Mouse (Mus musculus) layer of hippocampus, postnatal 10 days (tissue): ENCODE data around the gene Urod. TPM values are rescaled to one million over a fixed set of nuclear protein-coding genes. Genes with fewer than 3 reads are reported as not detected.

Experiments used
- DNase-seq, 2 experiments: peaks; one replicate each; pipeline ENCODE4 v3.0.0; 2021; ENCODE audit warnings: low spot score in 2 of 2
- total RNA-seq, 2 experiments: library from RNA; stranded (reverse); gene quantifications; 2 replicates each; pipeline ENCODE4 v1.2.3; 2021

The Urod gene
- total RNA-seq, 2 experiments from 2014 or later: 42.4 to 45.4 TPM

DNA sequence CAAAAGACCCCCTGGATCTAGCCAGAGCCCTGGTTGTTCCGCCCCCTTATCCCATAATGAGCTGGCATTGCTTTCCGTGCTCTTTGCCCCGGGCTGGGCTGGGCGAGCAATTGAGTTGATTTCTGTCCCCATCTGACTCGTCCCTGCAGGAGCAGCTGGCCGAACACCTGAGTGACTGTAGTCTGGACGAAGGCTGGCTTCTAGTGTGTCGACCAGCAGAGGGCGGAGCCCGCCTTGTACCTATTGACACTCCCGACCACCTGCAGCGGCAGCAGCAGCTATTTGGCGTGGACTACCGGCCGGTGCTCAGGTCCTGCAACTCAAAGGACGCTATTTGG is 1.6 kb upstream of the Urod start:
- DNase-seq: peak in 1 of 2 experiments; percentile 55

DNA sequence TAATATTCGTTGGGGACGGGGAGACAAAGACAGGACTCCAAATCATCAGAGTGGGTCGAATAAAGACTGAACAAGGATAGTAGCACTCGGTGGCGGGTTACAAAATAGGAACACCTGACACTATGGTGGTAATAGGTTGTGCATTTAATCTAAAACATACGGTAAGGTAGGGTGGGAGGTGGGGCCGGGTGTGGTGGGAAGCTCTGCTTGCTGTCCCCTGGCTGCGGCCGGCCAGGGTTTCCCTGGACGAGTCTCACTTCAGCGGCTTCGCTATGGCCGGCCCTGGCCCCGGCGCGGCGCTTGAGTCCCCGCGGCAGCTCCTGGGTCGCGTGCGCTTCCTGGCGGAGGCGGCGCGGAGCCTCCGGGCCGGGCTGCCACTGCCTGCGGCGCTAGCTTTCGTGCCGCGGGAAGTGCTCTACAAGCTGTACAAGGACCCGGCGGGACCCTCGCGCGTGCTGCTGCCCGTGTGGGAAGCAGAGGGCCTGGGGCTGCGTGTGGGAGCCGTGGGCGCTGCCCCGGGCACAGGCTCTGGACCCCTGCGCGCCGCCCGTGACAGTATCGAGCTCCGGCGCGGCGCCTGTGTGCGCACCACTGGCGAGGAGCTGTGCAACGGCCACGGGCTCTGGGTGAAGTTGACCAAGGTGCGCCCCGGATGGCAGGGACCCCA is 1.1 kb upstream of the Urod start, which contains the start of gene Hectd3:
TSS of gene Hectd3 (plus strand) at position 187 of the 667 bp plus-strand sequence.
- peak; percentile 50 to 63 for DNase-seq

DNA sequence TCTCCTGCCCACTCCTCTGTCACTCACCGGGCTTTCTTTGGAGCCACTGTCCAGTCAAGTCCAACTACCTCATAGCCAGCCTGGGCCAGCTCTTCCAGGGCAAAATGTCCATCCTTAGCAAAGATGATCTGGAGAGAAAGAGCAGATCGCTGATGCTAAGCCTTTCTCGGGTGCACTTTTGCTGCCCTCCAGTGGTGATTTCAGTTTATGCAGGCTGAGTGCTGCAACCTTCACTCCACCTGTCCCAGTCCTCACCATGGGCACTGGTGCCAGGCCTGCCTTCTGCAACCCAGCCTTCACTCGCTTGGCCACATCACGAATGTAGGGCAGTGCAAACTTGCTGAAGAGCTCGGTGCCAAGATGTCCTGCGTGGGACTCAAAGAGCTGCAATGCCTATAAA is 2.8 kb downstream of the Urod start:
- peak; percentile 88 to 89 for DNase-seq

GRCm38 (mm10) chr4:116989731-116990130 is 4.5 kb downstream of the Urod start:
- DNase-seq: no peak

GRCm38 (mm10) chr4:116987122-116987456 is 7.1 kb downstream of the Urod start:
- DNase-seq: no peak

- peak; percentile 75 to 80 for DNase-seq
Measured at GRCm38 (mm10) chr4:116986400-116987121, 7.7 kb downstream of the Urod start.

DNA sequence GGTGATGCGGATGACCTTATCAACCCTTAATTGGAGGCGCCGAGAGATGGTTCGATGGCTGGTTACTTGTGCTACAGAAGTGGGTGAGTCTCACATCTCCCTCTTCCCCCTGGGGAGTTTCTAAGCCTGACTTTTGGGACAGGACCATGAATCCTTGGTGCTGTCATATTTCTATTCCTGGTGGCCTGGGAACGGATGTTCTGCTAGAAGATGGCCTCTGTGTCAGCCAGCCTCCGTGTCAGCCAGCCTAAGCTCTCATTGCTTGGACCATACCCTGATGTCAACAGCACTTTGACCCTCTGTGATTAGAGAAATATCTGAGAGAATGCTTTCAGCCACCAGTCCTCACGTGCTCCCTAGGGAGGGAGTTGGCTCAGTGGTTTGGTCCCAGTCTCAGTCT is 8.5 kb downstream of the Urod start:
- DNase-seq: no peak

DNA sequence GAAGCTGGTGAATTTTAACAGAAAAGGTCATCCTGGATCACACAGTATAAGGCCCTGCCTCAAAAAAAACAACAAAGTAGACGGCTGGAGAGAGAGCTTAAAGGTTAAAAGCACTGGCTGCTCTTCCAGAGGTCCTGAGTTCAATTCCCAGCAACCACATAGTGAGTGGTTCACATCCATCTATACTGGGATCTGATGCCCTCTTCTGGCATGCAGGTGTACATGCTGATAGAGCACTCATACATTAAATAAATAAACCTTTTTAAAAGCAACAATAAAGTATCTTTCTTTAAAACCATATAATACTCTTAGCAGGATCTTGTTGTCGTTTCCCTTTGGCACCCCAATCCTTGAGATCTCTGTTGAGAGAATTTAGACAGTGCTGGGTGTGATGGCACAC is 17.7 kb downstream of the Urod start:
- DNase-seq: no peak

DNA sequence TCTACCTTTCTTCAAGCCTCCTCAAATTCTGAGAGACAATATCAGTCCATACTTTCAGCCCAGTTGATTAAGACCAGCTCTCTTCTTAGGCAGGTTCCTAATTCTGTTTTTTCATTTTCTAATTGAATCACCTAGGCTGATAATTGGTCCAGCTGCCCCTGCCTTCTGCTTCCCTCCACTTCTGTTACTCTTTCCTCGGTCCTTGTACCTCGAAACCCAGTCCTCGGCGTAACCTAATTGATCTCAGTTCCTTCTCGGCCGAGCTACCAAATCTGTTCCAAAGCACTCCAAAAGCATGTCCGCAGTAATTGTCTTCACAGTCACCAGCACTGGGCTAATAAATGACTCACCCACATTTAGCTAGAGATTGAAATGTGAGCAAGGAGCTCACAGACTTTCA is 39.3 kb downstream of the Urod start:
- no peak for DNase-seq

DNA sequence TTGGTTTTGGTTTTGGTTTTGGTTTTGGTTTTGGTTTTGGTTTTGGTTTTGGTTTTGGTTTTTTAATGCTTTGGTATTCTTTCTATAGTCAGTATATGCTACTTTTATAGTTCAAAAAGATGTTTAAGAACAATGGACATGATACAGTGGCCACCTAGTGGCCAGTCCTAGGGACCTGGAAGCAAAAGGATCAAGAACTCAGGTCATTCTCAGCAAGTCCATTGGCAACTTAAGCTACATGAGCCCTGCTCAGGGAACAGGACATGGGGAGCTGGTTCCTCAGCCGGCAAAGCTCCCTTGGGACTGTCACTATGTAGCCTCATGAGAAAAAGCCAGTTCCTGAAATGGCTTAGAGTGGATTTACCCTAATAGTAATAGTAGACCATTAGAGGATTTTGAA is 42.6 kb downstream of the Urod start:
- DNase-seq: no peak

DNA sequence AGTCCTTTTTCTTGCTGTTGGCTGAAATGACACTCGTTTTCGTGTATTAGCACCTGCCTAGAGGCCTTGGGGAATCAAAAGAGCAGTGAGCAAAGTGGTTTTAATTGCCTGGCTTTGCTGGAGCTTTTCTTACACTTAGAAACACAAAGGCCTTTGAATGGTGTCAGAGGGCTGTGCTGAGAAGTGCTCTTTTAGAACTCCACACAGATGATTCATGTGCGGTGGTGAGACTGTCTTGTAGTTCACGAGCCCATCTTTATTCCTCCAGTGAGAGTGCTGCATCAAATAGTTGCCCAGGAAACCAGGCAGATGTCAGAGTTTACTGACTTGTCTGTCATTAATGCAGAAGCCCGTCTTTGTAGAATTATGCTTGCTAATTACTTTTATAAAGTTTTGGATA is 50.2 kb downstream of the Urod start:
- DNase-seq: no peak

- DNase-seq: no peak
Measured at GRCm38 (mm10) chr4:116942695-116943094, 51.5 kb downstream of the Urod start.

Other genes with a start within 250 kb of the Urod start
- 10 to 100 TPM; 14.9 to 15.3 TPM for gene Toe1, start 186.8 kb downstream of the Urod start, total RNA-seq
- 1 to 10 TPM; 2.1 to 2.9 TPM for gene Mutyh, start 186.7 kb downstream of the Urod start, total RNA-seq
- gene Hpdl, start 172.7 kb downstream of the Urod start, total RNA-seq: 1 to 10 TPM; 1.1 TPM
- 10 to 100 TPM; 12.2 to 14.0 TPM for gene Zswim5, start 117.0 kb downstream of the Urod start, total RNA-seq
- gene Hectd3, start 904 bp upstream of the Urod start, total RNA-seq: 10 to 100 TPM; 44.3 to 52.2 TPM
- gene Eif2b3, start 25.0 kb upstream of the Urod start, total RNA-seq: 10 to 100 TPM; 26.1 to 27.0 TPM
- 1 to 10 TPM; 2.5 to 3.2 TPM for gene Ptch2, start 101.7 kb upstream of the Urod start, total RNA-seq
- 10 to 100 TPM in 1 of 2 experiments, 1 to 10 TPM in 1; 6.7 to 11.2 TPM for gene Btbd19, start 131.3 kb upstream of the Urod start, total RNA-seq
- gene Tctex1d4, start 132.4 kb upstream of the Urod start, total RNA-seq: 1 to 10 TPM; 1.1 to 1.5 TPM
- gene Plk3, start 139.6 kb upstream of the Urod start, total RNA-seq: 10 to 100 TPM; 16.3 to 16.9 TPM
- gene Rps8, start 161.8 kb upstream of the Urod start, total RNA-seq: 100 to 1,000 TPM; 556 to 596 TPM
- gene Kif2c, start 188.2 kb upstream of the Urod start, total RNA-seq: 1 to 10 TPM; 2.5 to 2.8 TPM